ENCODE assay signal across 8 mouse cellular contexts in the genomic region with DNA sequence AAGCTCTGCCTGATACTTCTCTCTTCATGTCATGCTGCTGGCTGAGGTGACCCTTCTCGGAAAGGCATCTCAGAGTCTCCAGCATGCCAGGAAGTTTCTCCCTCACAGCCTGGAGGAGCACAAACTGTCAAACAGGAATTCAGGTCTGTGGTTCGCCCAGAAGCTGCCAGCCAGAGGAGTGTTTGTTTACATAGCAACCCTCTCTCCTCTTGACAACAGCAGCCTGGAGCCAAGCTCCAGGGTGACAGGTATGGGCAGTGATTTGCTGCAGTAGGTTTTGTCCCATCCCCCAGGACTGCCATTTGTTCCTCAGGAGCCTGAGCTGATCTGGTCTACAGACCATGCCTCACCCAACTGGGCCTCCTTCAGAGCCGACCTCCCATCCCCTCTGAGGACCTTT.
A peak's percentile ranks its signal among the peaks of the same experiment; 100 is the strongest.
DNase-seq lines count a peak whose midpoint lies in the region; ATAC-seq and TF ChIP-seq lines count a peak whose summit lies in the region.

No protein-coding gene starts in this region.

- peak; percentile 19 for DNase-seq in liver, adult 2 months (ENCODE audit: extremely low read depth, low read depth, low spot score)
- DNase-seq in heart, adult 18-20 months = peak; percentile 60 to 69
- peak; percentile 80 for DNase-seq in kidney, postnatal 0 days (ENCODE audit: low spot score)
- no peak for DNase-seq in left cerebral cortex, postnatal 10 days (ENCODE audit: extremely low spot score in 1 of 2, low spot score in 2 of 2)
- no peak for DNase-seq in thymus, adult 2 months
- no peak for DNase-seq in left cerebral cortex, adult 11 months (ENCODE audit: low spot score)

- H3K4me3 ChIP-seq in liver, adult 2 months (ENCODE audit: insufficient read depth, low read depth, low read length) = no peak overlapping the region
- no peak overlapping the region for H3K4me3 ChIP-seq in liver, embryonic 12.5 days
- no peak overlapping the region for H3K4me3 ChIP-seq in kidney, postnatal 0 days (replicated peaks; ENCODE audit: low read depth, low read length)
- no peak overlapping the region for H3K4me3 ChIP-seq in stomach, embryonic 14.5 days (ENCODE audit: low read depth, low read length)
- no peak overlapping the region for H3K4me3 ChIP-seq in thymus, adult 2 months (ENCODE audit: control insufficient read depth, insufficient read depth, low read length)

- no peaks in the 10 kb centered on the region for H3K79me2 ChIP-seq in liver, adult 2 months (ENCODE audit: control insufficient read depth, insufficient read depth, low read length)

- H3K4me2 ChIP-seq in liver, embryonic 12.5 days = no peak overlapping the region
- H3K4me2 ChIP-seq in kidney, postnatal 0 days (ENCODE audit: low read length) = no peak overlapping the region
- H3K4me2 ChIP-seq in stomach, embryonic 14.5 days (replicated peaks; ENCODE audit: low read depth, low read length) = no peak overlapping the region

- H3K9ac ChIP-seq in liver, adult 2 months (ENCODE audit: low read depth, low read length) = no peak overlapping the region
- no peak overlapping the region for H3K9ac ChIP-seq in liver, embryonic 12.5 days
- H3K9ac ChIP-seq in kidney, postnatal 0 days (ENCODE audit: low read depth, low read length) = no peak overlapping the region
- H3K9ac ChIP-seq in stomach, embryonic 14.5 days (replicated peaks; ENCODE audit: low read depth, low read length) = no peak overlapping the region

- no peak for ATAC-seq in liver, embryonic 12.5 days
- peak; percentile 86 for ATAC-seq in kidney, postnatal 0 days (replicated peaks; ENCODE audit: low FRiP score, low read depth)
- no peak; the same call in 1 of the 2 replicates for ATAC-seq in stomach, embryonic 14.5 days (ENCODE audit: insufficient number of reproducible peaks, insufficient read depth, low FRiP score, low read depth)

- H3K27me3 ChIP-seq in liver, adult 2 months (ENCODE audit: control insufficient read depth, insufficient read depth, low read length) = no peaks in the 10 kb centered on the region
- no peaks in the 10 kb centered on the region for H3K27me3 ChIP-seq in liver, embryonic 12.5 days (replicated peaks)
- no peaks in the 10 kb centered on the region for H3K27me3 ChIP-seq in kidney, postnatal 0 days (ENCODE audit: insufficient read depth, low read length)
- H3K27me3 ChIP-seq in stomach, embryonic 14.5 days (ENCODE audit: control insufficient read depth, insufficient read depth, low read length) = no peaks in the 10 kb centered on the region
- H3K27me3 ChIP-seq in thymus, adult 2 months (ENCODE audit: control insufficient read depth, insufficient read depth, low read length) = no peaks in the 10 kb centered on the region

- no peak overlapping the region for H3K27ac ChIP-seq in liver, adult 2 months (replicated peaks; ENCODE audit: insufficient read depth, low read depth, low read length)
- no peak overlapping the region for H3K27ac ChIP-seq in liver, embryonic 12.5 days
- H3K27ac ChIP-seq in kidney, postnatal 0 days = peak overlapping the region; percentile 63
- H3K27ac ChIP-seq in stomach, embryonic 14.5 days (ENCODE audit: low read length) = 0 out of 2 replicates have a peak overlapping the region, but pooled peaks have one; percentile 21
- H3K27ac ChIP-seq in thymus, adult 2 months (ENCODE audit: control insufficient read depth, insufficient read depth, low read length) = no peak overlapping the region

- intact Hi-C loops in left cerebral cortex, postnatal 10 days (cut with DNase I) = no loop called here

- 27% methylated on average over 3 of the region's 3 CpGs for WGBS in liver, adult 2 months
- WGBS in liver, embryonic 12.5 days (ENCODE audit: insufficient replicate concordance) = 29% methylated on average over 3 of the region's 3 CpGs
- WGBS in kidney, postnatal 0 days = 14% methylated on average over 3 of the region's 3 CpGs
- WGBS in stomach, embryonic 14.5 days = 9% methylated on average over 3 of the region's 3 CpGs
- 63% methylated on average over 3 of the region's 3 CpGs for WGBS in thymus, adult 2 months

- no peaks in the 10 kb centered on the region for H3K9me3 ChIP-seq in liver, embryonic 12.5 days (replicated peaks)
- H3K9me3 ChIP-seq in kidney, postnatal 0 days (replicated peaks; ENCODE audit: low read length) = no peaks in the 10 kb centered on the region
- H3K9me3 ChIP-seq in stomach, embryonic 14.5 days (ENCODE audit: control insufficient read depth, low read depth, low read length) = no peaks in the 10 kb centered on the region

- no peak for TF ChIP-seq POLR2A in liver, adult 2 months (IDR thresholded peaks at IDR 0.05; ENCODE audit: extremely low read depth, insufficient read depth, low read length)
- no peak for TF ChIP-seq POLR2A in thymus, adult 2 months (IDR thresholded peaks at IDR 0.05; ENCODE audit: control insufficient read depth, extremely low read depth, insufficient read depth, low read length, poor library complexity)

- H3K4me1 ChIP-seq in liver, adult 2 months (ENCODE audit: control insufficient read depth, insufficient read depth, low read length) = peaks cover 11% of the 10 kb centered on the region; the same call in 1 of the 2 replicates
- no peaks in the 10 kb centered on the region for H3K4me1 ChIP-seq in liver, embryonic 12.5 days
- peaks cover 16% of the 10 kb centered on the region for H3K4me1 ChIP-seq in kidney, postnatal 0 days (replicated peaks; ENCODE audit: insufficient read depth, low read length)
- peaks cover 8% of the 10 kb centered on the region for H3K4me1 ChIP-seq in stomach, embryonic 14.5 days (ENCODE audit: control insufficient read depth, insufficient read depth, low read length)
- peaks cover 3% of the 10 kb centered on the region; the same call in 1 of the 2 replicates for H3K4me1 ChIP-seq in thymus, adult 2 months (replicated peaks; ENCODE audit: control insufficient read depth, insufficient read depth, low read length)

- no peak for TF ChIP-seq CTCF in liver, adult 2 months (IDR thresholded peaks at IDR 0.05; ENCODE audit: low read depth, low read length)
- TF ChIP-seq CTCF in kidney, postnatal 0 days (IDR thresholded peaks at IDR 0.05; ENCODE audit: low read depth) = no peak
- no peak for TF ChIP-seq CTCF in thymus, adult 2 months (IDR thresholded peaks at IDR 0.05; ENCODE audit: borderline replicate concordance, control insufficient read depth, extremely low read depth, insufficient read depth, low read length, poor library complexity)

- H3K36me3 ChIP-seq in liver, adult 2 months (ENCODE audit: control insufficient read depth, insufficient read depth, low read length) = no peaks in the 10 kb centered on the region
- no peaks in the 10 kb centered on the region for H3K36me3 ChIP-seq in liver, embryonic 12.5 days
- no peaks in the 10 kb centered on the region for H3K36me3 ChIP-seq in kidney, postnatal 0 days (ENCODE audit: insufficient read depth, low read length)
- H3K36me3 ChIP-seq in stomach, embryonic 14.5 days (ENCODE audit: control insufficient read depth, insufficient read depth, low read length) = no peaks in the 10 kb centered on the region
- no peaks in the 10 kb centered on the region for H3K36me3 ChIP-seq in thymus, adult 2 months (ENCODE audit: control insufficient read depth, insufficient read depth, low read length)

Comparison
In these comparisons a context has a peak if more than half of its experiments do, and no peak if none do; other contexts are left out.
1. DNase-seq: peak in liver, adult 2 months (single experiment), heart, adult 18-20 months (2 of 2) and kidney, postnatal 0 days (single experiment); none in left cerebral cortex, postnatal 10 days (0 of 2), thymus, adult 2 months (single experiment) and left cerebral cortex, adult 11 months (single experiment).
2. H3K27ac ChIP-seq: peak in kidney, postnatal 0 days (single experiment) and stomach, embryonic 14.5 days (single experiment); none in liver, adult 2 months (single experiment), liver, embryonic 12.5 days (single experiment) and thymus, adult 2 months (single experiment).